Mouse (Mus musculus) adrenal gland, postnatal 36 days (tissue): ENCODE measurements at regions not wholly inside any gene's neighbourhood (a gene's known extent, or its start where the extent isn't known, plus 50 kb on each side); places are given as distances from the start of the nearest gene placed in this dataset.
"Not testable (repeated sequence)": the region's sequence is repeated elsewhere in the genome, so short reads cannot be mapped to it uniquely, and the experiment has no call there.

Experiments
- DNase-seq, 2 experiments: peaks; one replicate each; pipeline ENCODE4 v3.0.0; 2021; ENCODE audit warnings: mixed read lengths in 1 of 2

DNA sequence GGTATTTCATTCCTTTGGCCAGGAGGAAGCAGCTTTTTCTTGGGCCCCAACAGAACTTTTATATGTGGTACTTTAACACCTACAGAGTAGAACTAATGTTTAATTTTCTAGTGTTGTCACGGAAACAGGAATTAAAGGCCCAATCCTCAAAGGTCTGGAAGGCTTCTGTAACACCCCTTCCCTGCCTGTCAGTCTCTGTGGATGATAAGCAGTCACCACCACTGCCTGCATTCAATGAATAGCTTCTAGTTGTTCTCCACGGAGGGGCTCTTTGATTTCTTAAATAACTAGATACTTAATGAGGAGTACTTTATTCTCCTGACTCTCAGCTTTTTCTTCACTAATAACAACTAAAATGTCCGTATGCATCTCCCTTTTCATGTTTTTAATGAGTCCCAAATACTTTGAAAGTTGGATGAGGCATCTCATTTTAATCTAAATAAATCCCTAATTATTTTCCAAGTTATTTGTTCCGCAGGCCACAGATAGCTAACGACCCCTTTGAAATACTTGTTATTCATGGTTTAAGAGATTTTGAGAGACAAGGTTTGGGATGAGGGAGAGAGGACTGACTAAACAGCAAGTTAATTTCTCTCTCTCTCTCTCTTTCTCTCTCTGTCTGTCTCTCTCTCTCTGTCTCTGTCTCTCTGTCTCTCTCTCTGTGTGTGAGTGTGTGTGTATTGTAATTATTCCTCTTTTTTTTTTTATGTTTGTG is 686.0 kb upstream of the Ghitm start:
- no peak for DNase-seq

GRCm38 (mm10) chr14:37819959-37820358 is 684.9 kb upstream of the Ghitm start:
- DNase-seq = peak; percentile 2 to 4

DNA sequence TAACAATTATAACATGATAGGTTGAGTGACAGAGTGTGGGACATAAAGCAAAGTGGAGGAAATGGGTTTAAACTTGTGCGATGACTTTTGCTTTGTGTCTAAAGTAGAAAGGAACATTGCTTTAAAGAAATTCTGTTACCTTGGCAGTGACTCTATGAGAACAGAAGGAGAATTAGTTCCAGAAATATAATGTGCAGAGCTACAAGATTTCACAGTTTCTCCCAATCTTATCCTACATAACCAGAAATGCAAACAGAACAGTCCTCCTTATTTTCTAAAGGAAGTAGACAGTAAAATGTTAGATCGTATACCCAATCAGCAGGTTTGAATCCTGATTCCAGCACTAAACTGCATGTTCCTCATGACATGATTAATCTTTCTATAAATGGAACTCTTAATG is 660.6 kb upstream of the Ghitm start:
- DNase-seq = no peak

DNA sequence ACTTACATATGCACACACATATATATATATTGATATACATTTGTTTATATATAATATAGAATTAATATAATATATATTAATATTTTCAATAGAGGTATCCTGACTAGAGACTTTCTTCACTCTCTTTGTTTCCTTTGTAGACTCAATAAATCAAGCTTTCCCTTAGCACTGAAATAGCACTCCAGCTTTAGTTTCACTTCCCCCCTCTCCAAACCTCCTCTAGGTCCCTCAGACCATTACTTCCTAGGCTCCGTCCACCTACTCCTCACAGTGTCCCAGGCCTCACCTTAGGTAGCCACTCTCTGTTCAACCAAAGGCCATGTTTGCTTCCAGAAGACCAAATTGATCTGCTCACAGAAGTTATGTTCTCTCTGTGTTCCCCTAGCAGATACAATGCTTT is 630.7 kb upstream of the Ghitm start:
- DNase-seq = no peak

- DNase-seq = not testable (repeated sequence)
Measured at GRCm38 (mm10) chr14:37749661-37750060, 614.6 kb upstream of the Ghitm start.

GRCm38 (mm10) chr14:37749162-37749561 is 614.1 kb upstream of the Ghitm start:
- DNase-seq = no peak

- DNase-seq = no peak
Measured at GRCm38 (mm10) chr14:37743048-37743447, 608.0 kb upstream of the Ghitm start.

DNA sequence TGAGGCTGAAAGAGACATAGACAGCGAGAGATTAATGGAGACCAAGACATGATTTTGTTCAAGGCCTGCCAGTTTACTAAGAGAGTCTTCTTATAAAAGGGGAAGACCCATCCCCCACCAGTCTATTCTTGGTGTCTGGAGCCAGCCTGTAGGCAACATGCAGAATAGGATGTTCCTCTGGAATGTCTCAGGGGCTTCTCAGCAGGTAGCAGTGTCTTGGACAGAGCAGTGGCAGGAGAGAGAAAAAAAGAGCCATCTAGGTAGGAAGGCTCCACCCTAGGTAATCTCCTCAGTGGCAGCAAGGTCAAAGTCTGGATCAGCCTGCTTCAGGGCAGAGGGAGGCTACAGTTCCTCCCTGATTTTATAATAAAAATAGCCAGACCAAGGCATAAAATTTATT is 607.4 kb upstream of the Ghitm start:
- DNase-seq = not testable (repeated sequence)
